Mouse (Mus musculus): Measurements from ENCODE around the gene Retreg3. TPM values are rescaled to one million over a fixed set of nuclear protein-coding genes. Genes with fewer than 3 reads are reported as not detected.

The Retreg3 gene
- polyA plus RNA-seq, 2 experiments: 11.3 to 53.6 TPM

DNA sequence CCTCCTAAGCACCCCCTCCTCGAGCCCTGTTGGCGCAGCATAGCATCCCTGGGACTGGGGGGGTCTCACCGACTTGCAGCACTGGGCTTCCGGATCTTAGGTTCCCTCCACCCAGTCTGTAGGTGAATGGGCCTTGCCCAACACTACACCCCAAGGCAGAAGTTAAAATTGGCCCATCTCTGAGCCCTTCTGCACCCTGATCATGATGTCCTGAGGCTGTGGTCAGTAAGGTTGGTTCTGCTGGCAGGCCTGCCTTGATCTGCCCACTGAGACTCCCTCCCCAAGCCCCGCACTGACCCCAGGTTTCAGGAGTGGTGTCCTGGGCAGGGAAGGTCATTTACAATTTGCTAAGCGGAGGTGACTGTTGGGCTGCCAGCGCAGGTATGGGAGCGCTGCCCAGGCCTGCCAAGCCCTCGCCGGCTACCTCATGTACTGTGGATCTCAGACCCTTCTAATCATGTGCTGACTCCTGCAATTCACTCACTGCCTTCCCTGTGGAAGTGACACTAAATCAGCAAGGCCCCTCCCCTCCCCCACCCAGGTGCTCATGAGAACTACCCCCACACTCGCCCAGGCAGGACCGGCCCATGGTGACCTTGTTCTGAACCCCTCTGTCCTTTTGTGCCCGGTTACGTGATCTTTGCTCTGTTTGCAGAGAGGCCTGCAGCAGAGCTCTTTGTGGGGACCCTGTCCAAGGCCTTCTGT lies 56.6 kb downstream of the Retreg3 start:
- Histone ChIP-seq H3K27me3 (ENCODE audit: control insufficient read depth, insufficient read depth, low read length) (no peaks in the 10 kb centered on the region), H3K9me3 (ENCODE audit: control insufficient read depth, low read length) (no peaks in the 10 kb centered on the region), H3K36me3 (ENCODE audit: control insufficient read depth, insufficient read depth, low read length) (peaks cover 19% of the 10 kb centered on the region; the same call in 1 of the 2 replicates), H3K9ac (ENCODE audit: low read depth, low read length, severe bottlenecking) (no peak overlapping the region), H3K4me1 (ENCODE audit: control insufficient read depth, insufficient read depth, low read length) (peaks cover 19% of the 10 kb centered on the region), H3K27ac (replicated peaks; ENCODE audit: low read depth, low read length) (peak overlapping the region; percentile 81), H3K4me3 (replicated peaks; ENCODE audit: low read length) (no peak overlapping the region), H3K4me2 (replicated peaks; ENCODE audit: low read depth, low read length, severe bottlenecking) (no peak overlapping the region)
- WGBS: 64% methylated on average over 14 of the region's 14 CpGs
- DNase-seq (ENCODE audit: low spot score): no peak
- ATAC-seq (ENCODE audit: low FRiP score, low read depth): no peak
- TF ChIP-seq POLR2A (IDR thresholded peaks at IDR 0.05; ENCODE audit: borderline replicate concordance, extremely low read depth, insufficient read depth, insufficient read length): no peak

GRCm38 (mm10) chr11:101062165-101062884 lies 57.4 kb downstream of the Retreg3 start:
- H3K9me3 ChIP-seq (ENCODE audit: control insufficient read depth, low read length): no peaks in the 10 kb centered on the region
- no peak for TF ChIP-seq POLR2A (IDR thresholded peaks at IDR 0.05; ENCODE audit: borderline replicate concordance, extremely low read depth, insufficient read depth, insufficient read length)
- no peak overlapping the region for H3K9ac ChIP-seq (ENCODE audit: low read depth, low read length, severe bottlenecking)
- no peak overlapping the region for H3K4me2 ChIP-seq (replicated peaks; ENCODE audit: low read depth, low read length, severe bottlenecking)
- 74% methylated on average over 12 of the region's 12 CpGs for WGBS
- no peak for ATAC-seq (ENCODE audit: low FRiP score, low read depth)
- H3K36me3 ChIP-seq (ENCODE audit: control insufficient read depth, insufficient read depth, low read length): peaks cover 19% of the 10 kb centered on the region; the same call in 1 of the 2 replicates
- H3K4me3 ChIP-seq (replicated peaks; ENCODE audit: low read length): no peak overlapping the region
- no peak overlapping the region for H3K27ac ChIP-seq (replicated peaks; ENCODE audit: low read depth, low read length)
- no peaks in the 10 kb centered on the region for H3K27me3 ChIP-seq (ENCODE audit: control insufficient read depth, insufficient read depth, low read length)
- DNase-seq (ENCODE audit: low spot score): no peak
- peaks cover 19% of the 10 kb centered on the region for H3K4me1 ChIP-seq (ENCODE audit: control insufficient read depth, insufficient read depth, low read length)

DNA sequence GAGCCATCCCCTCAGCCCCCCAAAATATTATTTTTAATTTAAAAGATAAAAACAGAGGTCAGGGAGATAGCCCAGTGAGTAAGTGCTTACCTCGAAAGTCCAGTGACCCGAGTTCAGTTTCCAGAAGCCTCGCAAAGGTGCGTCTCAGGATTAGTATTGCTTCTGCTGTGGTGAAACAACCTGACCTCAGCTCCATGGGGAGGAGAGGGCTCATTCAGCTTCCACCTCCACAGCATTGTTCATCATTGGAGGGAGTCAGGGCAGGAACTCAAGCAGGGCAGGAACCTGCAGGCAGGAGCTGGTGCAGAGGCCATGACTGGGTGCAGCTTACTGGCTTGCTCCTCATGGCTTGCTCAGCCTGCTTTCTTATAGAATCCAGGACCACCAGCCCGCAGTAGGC lies 58.6 kb downstream of the Retreg3 start:
- TF ChIP-seq POLR2A (IDR thresholded peaks at IDR 0.05; ENCODE audit: borderline replicate concordance, extremely low read depth, insufficient read depth, insufficient read length): no peak

GRCm38 (mm10) chr11:101060126-101060525 lies 59.6 kb downstream of the Retreg3 start:
- peaks cover 19% of the 10 kb centered on the region for H3K4me1 ChIP-seq (ENCODE audit: control insufficient read depth, insufficient read depth, low read length)
- peaks cover 31% of the 10 kb centered on the region for H3K36me3 ChIP-seq (ENCODE audit: control insufficient read depth, insufficient read depth, low read length)
- peak; percentile 37 for DNase-seq (ENCODE audit: low spot score)
- WGBS: 51% methylated on average over 8 of the region's 8 CpGs
- H3K9me3 ChIP-seq (ENCODE audit: control insufficient read depth, low read length): no peaks in the 10 kb centered on the region
- H3K4me2 ChIP-seq (replicated peaks; ENCODE audit: low read depth, low read length, severe bottlenecking): no peak overlapping the region
- H3K4me3 ChIP-seq (replicated peaks; ENCODE audit: low read length): no peak overlapping the region
- no peak for TF ChIP-seq POLR2A (IDR thresholded peaks at IDR 0.05; ENCODE audit: borderline replicate concordance, extremely low read depth, insufficient read depth, insufficient read length)
- no peak for ATAC-seq (ENCODE audit: low FRiP score, low read depth)
- peak overlapping the region; percentile 59 for H3K27ac ChIP-seq (replicated peaks; ENCODE audit: low read depth, low read length)
- no peak overlapping the region for H3K9ac ChIP-seq (ENCODE audit: low read depth, low read length, severe bottlenecking)
- H3K27me3 ChIP-seq (ENCODE audit: control insufficient read depth, insufficient read depth, low read length): no peaks in the 10 kb centered on the region

More for the DNA sequence above, 58.6 kb downstream of the Retreg3 start:
- 77% methylated on average over 5 of the region's 5 CpGs for WGBS
- ATAC-seq (ENCODE audit: low FRiP score, low read depth): no peak
- no peak overlapping the region for H3K4me2 ChIP-seq (replicated peaks; ENCODE audit: low read depth, low read length, severe bottlenecking)
- H3K9me3 ChIP-seq (ENCODE audit: control insufficient read depth, low read length): no peaks in the 10 kb centered on the region
- no peaks in the 10 kb centered on the region for H3K27me3 ChIP-seq (ENCODE audit: control insufficient read depth, insufficient read depth, low read length)
- no peak overlapping the region for H3K4me3 ChIP-seq (replicated peaks; ENCODE audit: low read length)
- H3K27ac ChIP-seq (replicated peaks; ENCODE audit: low read depth, low read length): no peak overlapping the region
- peaks cover 28% of the 10 kb centered on the region for H3K36me3 ChIP-seq (ENCODE audit: control insufficient read depth, insufficient read depth, low read length)
- peaks cover 19% of the 10 kb centered on the region for H3K4me1 ChIP-seq (ENCODE audit: control insufficient read depth, insufficient read depth, low read length)
- no peak overlapping the region for H3K9ac ChIP-seq (ENCODE audit: low read depth, low read length, severe bottlenecking)
- DNase-seq (ENCODE audit: low spot score): no peak

DNA sequence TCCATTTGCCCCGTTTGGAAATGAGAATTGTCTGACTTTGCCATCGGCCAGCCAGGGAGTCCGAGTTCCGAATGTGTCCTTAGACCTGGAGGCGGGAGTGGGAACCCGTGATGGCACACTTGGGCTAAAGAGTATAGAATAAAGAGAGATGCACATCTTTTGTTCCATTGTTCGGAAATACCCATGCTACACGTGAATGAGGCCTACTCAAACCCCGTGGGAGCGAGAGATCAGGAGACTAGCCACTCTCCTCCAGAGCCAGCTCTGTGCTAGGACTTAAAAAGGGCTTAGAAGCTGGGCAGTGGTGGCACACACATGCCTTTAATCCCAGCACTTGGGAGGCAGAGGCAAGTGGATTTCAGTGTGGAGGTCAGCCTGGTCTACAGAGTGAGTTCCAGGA lies 60.2 kb downstream of the Retreg3 start:
- DNase-seq (ENCODE audit: low spot score) (no peak), ATAC-seq (ENCODE audit: low FRiP score, low read depth) (no peak)
- TF ChIP-seq POLR2A (IDR thresholded peaks at IDR 0.05; ENCODE audit: borderline replicate concordance, extremely low read depth, insufficient read depth, insufficient read length): no peak
- Histone ChIP-seq H3K36me3 (ENCODE audit: control insufficient read depth, insufficient read depth, low read length) (peaks cover 31% of the 10 kb centered on the region), H3K4me1 (ENCODE audit: control insufficient read depth, insufficient read depth, low read length) (peaks cover 19% of the 10 kb centered on the region), H3K27me3 (ENCODE audit: control insufficient read depth, insufficient read depth, low read length) (no peaks in the 10 kb centered on the region), H3K4me3 (replicated peaks; ENCODE audit: low read length) (no peak overlapping the region), H3K4me2 (replicated peaks; ENCODE audit: low read depth, low read length, severe bottlenecking) (no peak overlapping the region), H3K9ac (ENCODE audit: low read depth, low read length, severe bottlenecking) (no peak overlapping the region), H3K9me3 (ENCODE audit: control insufficient read depth, low read length) (no peaks in the 10 kb centered on the region), H3K27ac (replicated peaks; ENCODE audit: low read depth, low read length) (no peak overlapping the region)
- WGBS: 84% methylated on average over 10 of the region's 10 CpGs

Measured in limb, embryonic 14.5 days (tissue).